Mouse (Mus musculus) intestine, embryonic 14.5 days (tissue): ENCODE data around the gene Scube2. TPM values are rescaled to one million over a fixed set of nuclear protein-coding genes. Genes with fewer than 3 reads are reported as not detected.

Source experiments
- ATAC-seq: fragments of 200-750 bp; cut with Nextera tagmentation; replicated peaks from 2 replicates; pipeline ENCODE4 v1.8.0; 2017; ENCODE audit warnings: low read depth, moderate number of reproducible peaks, moderate TSS enrichment, moderate library complexity; ENCODE audit not compliant: low FRiP score, low TSS enrichment
- DNase-seq: peaks from one replicate; pipeline ENCODE4 v3.0.0-alpha.2; 2018; ENCODE audit warnings: low spot score
- H3K27ac ChIP-seq: fragments of 300-500 bp; sonication (generic); 2 replicates; pipeline ENCODE4 v1.5.1; 2014; ENCODE audit warnings: low read depth, mild to moderate bottlenecking, control low read depth
- H3K27me3 ChIP-seq: fragments of 300-500 bp; sonication (generic); replicated peaks from 2 replicates; pipeline ENCODE4 v1.6.1; 2014; ENCODE audit warnings: low read length, control low read depth; ENCODE audit not compliant: control insufficient read depth, insufficient read depth
- H3K36me3 ChIP-seq: fragments of 300-500 bp; sonication (generic); 2 replicates; pipeline ENCODE4 v1.6.1; 2014; ENCODE audit warnings: low read length, control low read depth; ENCODE audit not compliant: control insufficient read depth, insufficient read depth
- H3K4me1 ChIP-seq: fragments of 300-500 bp; sonication (generic); replicated peaks from 2 replicates; pipeline ENCODE4 v1.6.1; 2014; ENCODE audit warnings: low read length, control low read depth, mixed read lengths; ENCODE audit not compliant: control insufficient read depth, insufficient read depth
- H3K4me2 ChIP-seq: fragments of 300-500 bp; sonication (generic); 2 replicates; pipeline ENCODE4 v1.6.1; 2014; ENCODE audit warnings: low read length
- H3K4me3 ChIP-seq: fragments of 300-500 bp; sonication (generic); 2 replicates; pipeline ENCODE4 v1.5.1; 2014; ENCODE audit warnings: low read depth, low read length, control low read depth, mixed read lengths
- H3K9ac ChIP-seq: fragments of 300-500 bp; sonication (generic); 2 replicates; pipeline ENCODE4 v1.6.1; 2014; ENCODE audit warnings: mild to moderate bottlenecking, low read length
- H3K9me3 ChIP-seq: fragments of 300-500 bp; sonication (generic); 2 replicates; pipeline ENCODE4 v1.6.1; 2016; ENCODE audit warnings: low read length, control low read depth; ENCODE audit not compliant: control insufficient read depth
- WGBS: fragments of 180-500 bp; shearing (Covaris S2); extraction: QIAGEN DNeasy Blood & Tissue Kit; methylation state at CpG from one replicate; pipeline ENCODE4 v1.1.7; 2014; 5-methylcytosine and 5-hydroxymethylcytosine counted together
- polyA plus RNA-seq: library from polyadenylated mRNA; unstranded; fragments of >200 nt; fragmentation: Nextera tagmentation; extraction: Ambion mirVana; gene quantifications from 2 replicates; pipeline ENCODE4 v1.2.1, GENCODE M21; 2014

Gene Scube2
- polyA plus RNA-seq, 1 experiment from 2014 or later: 1.6 TPM

DNA sequence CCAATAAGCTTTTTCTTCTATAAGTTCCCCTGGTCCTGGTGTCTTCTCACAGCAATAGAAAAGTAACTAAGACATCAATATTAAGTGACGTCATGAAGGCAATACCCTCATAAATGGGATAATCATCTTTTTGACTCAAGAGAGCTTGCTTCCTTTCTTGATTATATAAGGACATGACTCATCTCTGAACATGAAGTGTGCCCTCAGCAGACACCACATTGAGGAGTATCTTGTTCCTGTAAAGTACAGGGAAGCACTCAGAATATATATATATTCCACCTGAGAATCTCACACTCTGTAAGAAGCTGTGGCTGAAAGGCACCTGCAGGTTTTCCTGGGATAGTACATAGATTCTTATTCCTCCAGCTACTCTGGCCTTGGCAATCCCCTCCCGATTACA lies 17.1 kb upstream of the Scube2 start:
- ATAC-seq: no peak
- H3K4me1 ChIP-seq: no peaks in the 10 kb centered on the region; the same call in 1 of the 2 replicates
- H3K27me3 ChIP-seq: no peaks in the 10 kb centered on the region
- H3K9me3 ChIP-seq: peaks cover 3% of the 10 kb centered on the region; the same call in 1 of the 2 replicates
- no peak overlapping the region for H3K9ac ChIP-seq
- H3K36me3 ChIP-seq: 0 out of 2 replicates have a peak, but pooled peaks cover 4% of the 10 kb centered on the region
- WGBS: 89% methylated on average over 2 of the region's 2 CpGs
- no peak overlapping the region for H3K4me3 ChIP-seq
- H3K27ac ChIP-seq: no peak overlapping the region
- H3K4me2 ChIP-seq: no peak overlapping the region
- no peak for DNase-seq

DNA sequence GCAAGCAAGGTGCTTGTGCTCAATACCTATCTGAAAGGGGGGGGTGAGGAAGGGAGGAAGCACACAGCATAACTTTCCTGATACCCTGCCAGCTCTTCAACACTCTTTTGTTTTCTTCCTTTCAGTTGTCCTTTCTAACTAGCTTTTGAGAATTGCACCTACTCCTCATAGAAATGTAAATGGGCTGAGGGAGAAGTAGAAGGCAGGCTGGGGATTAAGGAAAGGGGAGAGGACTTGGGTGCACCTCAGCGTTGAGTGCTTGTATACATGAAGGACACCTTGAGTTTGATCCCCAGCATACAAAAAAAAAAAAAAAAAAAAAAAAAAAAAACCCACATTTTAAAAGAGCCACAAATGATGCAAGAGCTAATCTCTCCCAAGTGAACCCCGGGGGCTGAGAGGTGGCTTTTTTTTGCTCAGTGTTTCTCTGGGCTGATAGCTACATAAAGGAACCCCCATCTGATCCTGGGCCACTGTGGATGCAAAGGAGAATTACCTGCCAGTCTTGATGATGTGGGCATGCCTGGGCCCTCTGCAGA lies 16.2 kb upstream of the Scube2 start:
- no peaks in the 10 kb centered on the region for H3K27me3 ChIP-seq
- WGBS: 63% methylated on average over 2 of the region's 2 CpGs

DNA sequence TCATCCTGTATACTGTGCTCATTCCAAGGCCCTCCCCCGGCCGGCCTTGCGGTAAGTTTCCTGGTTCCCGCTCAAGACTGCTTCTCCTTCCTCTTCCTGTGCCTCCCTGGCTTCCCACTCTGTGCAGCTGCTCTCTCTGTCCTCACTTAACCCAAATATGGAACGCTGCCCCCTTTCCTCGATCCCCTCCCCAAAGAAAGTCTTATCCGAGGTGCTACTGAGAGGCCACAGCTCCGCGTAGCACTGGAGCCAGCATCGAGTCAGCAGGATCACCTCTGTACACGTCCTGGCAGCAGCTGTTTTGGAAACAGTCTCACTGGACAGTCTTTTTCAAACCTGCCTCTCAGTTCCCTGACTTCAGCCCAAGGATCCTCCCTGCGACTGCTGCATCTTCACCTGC lies 13.7 kb upstream of the Scube2 start:
- H3K4me3 ChIP-seq: no peak overlapping the region
- H3K27ac ChIP-seq: no peak overlapping the region
- H3K36me3 ChIP-seq: no peaks in the 10 kb centered on the region
- DNase-seq (no peak), ATAC-seq (no peak)
- no peaks in the 10 kb centered on the region for H3K9me3 ChIP-seq
- H3K27me3 ChIP-seq: no peaks in the 10 kb centered on the region
- WGBS: 33% methylated on average over 12 of the region's 12 CpGs
- H3K9ac ChIP-seq: no peak overlapping the region
- H3K4me1 ChIP-seq: no peaks in the 10 kb centered on the region; the same call in 1 of the 2 replicates
- peak overlapping the region; percentile 9; the same call in 1 of the 2 replicates for H3K4me2 ChIP-seq

More for the DNA sequence above, 16.2 kb upstream of the Scube2 start:
- no peak overlapping the region for H3K9ac ChIP-seq
- H3K4me2 ChIP-seq: no peak overlapping the region
- H3K9me3 ChIP-seq: no peaks in the 10 kb centered on the region
- 0 out of 2 replicates have a peak, but pooled peaks cover under 1% of the 10 kb centered on the region for H3K36me3 ChIP-seq
- H3K4me1 ChIP-seq: no peaks in the 10 kb centered on the region; the same call in 1 of the 2 replicates
- no peak for DNase-seq
- H3K4me3 ChIP-seq: no peak overlapping the region
- H3K27ac ChIP-seq: no peak overlapping the region
- ATAC-seq: no peak

DNA sequence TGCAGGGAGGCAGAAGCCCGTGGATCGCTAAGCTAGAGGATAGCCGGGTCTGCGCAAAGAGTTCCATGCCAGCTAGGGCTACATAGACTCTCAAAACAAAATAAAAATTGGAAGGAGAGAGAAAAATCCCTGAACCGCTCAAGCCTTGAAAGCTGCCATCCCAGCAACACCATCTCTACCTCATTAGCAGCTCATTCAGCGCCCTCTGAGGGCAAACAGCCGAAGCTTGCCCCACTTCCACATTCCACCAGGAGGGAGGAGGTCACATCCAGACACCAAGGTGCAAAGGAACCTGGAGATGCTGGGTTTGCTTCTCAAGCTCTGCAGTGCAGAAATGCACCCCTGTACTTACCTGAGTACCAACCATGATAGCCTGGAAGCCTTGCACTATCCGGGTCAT lies 10.6 kb upstream of the Scube2 start:
- Histone ChIP-seq H3K27me3 (no peaks in the 10 kb centered on the region), H3K27ac (no peak overlapping the region), H3K4me1 (no peaks in the 10 kb centered on the region; the same call in 1 of the 2 replicates), H3K4me3 (no peak overlapping the region), H3K4me2 (no peak overlapping the region), H3K9ac (no peak overlapping the region), H3K36me3 (no peaks in the 10 kb centered on the region), H3K9me3 (no peaks in the 10 kb centered on the region)
- 59% methylated on average over 8 of the region's 8 CpGs for WGBS
- DNase-seq: no peak
- ATAC-seq: no peak

DNA sequence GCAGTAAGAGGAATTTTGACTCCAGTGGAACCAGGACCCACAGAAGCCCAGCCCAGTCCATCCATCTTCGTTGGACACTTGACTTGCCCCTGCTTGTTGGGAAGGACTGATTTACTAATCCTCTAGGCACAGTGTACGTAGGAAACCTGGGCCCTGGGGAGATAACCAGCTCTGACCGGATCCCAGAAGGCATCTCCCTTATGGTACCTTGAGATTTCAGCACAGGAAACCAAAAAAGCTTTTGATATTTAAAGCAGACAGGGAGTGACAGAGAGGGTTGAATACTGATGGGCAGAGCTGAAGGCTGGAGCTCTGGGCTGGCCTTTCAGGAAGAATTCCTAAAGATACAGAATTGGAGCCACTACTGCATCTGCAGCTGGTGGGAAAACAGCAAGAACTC lies 10.1 kb upstream of the Scube2 start:
- 60% methylated on average over 3 of the region's 3 CpGs for WGBS
- no peak for ATAC-seq
- H3K9me3 ChIP-seq: no peaks in the 10 kb centered on the region
- H3K4me1 ChIP-seq: no peaks in the 10 kb centered on the region; the same call in 1 of the 2 replicates
- H3K9ac ChIP-seq: no peak overlapping the region
- H3K4me2 ChIP-seq: no peak overlapping the region
- no peak overlapping the region for H3K4me3 ChIP-seq
- H3K27ac ChIP-seq: no peak overlapping the region
- H3K27me3 ChIP-seq: no peaks in the 10 kb centered on the region
- no peaks in the 10 kb centered on the region for H3K36me3 ChIP-seq
- no peak for DNase-seq

DNA sequence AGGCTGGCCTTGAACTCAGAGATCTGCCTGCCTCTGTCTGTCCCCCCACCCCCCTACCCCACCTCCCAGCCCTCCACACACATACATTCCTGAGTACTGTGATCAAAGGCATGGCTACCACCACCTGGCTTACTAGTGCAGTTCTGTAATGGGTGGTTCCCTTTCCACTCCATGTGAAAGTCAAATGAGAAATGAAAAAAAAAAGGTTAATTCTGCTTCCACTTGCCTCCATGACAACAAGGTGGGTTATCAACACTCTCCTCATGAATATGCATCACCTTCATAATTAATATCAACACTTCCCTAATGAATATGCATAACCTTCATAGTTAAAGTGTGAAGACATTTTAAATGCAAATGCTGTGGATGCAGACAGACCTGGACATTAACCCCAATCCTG lies 9.6 kb upstream of the Scube2 start:
- no peak for DNase-seq
- H3K36me3 ChIP-seq: no peaks in the 10 kb centered on the region
- no peaks in the 10 kb centered on the region; the same call in 1 of the 2 replicates for H3K4me1 ChIP-seq
- no peak overlapping the region for H3K27ac ChIP-seq
- no peak for ATAC-seq
- no peak overlapping the region for H3K4me3 ChIP-seq
- no peaks in the 10 kb centered on the region for H3K9me3 ChIP-seq
- H3K9ac ChIP-seq: no peak overlapping the region
- no peaks in the 10 kb centered on the region for H3K27me3 ChIP-seq
- no peak overlapping the region for H3K4me2 ChIP-seq

DNA sequence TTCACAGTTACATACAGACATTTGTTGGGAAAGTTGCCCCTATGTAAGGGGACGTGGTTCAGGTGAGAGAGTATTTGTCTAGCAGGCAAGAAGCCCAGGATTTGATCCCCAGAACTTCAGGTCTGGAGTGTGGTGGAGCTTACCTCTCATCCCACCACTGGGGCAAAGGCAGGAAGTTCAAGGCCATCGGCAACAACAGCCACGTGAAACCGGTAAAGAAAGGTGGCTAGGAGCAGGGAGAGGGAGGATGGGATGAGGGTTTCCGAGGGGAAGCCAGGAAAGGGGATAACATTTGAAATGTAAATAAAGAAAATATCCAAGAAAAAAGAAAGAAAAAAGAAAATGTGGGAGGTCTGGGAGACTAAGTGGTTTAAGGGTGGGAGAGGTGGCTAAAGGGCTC lies 7.7 kb upstream of the Scube2 start:
- H3K27ac ChIP-seq: no peak overlapping the region
- no peak overlapping the region for H3K9ac ChIP-seq
- 43% methylated on average over 5 of the region's 5 CpGs for WGBS
- H3K36me3 ChIP-seq: no peaks in the 10 kb centered on the region
- H3K4me1 ChIP-seq: no peaks in the 10 kb centered on the region
- no peak overlapping the region for H3K4me2 ChIP-seq
- H3K9me3 ChIP-seq: no peaks in the 10 kb centered on the region
- H3K4me3 ChIP-seq: no peak overlapping the region
- no peaks in the 10 kb centered on the region for H3K27me3 ChIP-seq
- DNase-seq (no peak), ATAC-seq (no peak)

DNA sequence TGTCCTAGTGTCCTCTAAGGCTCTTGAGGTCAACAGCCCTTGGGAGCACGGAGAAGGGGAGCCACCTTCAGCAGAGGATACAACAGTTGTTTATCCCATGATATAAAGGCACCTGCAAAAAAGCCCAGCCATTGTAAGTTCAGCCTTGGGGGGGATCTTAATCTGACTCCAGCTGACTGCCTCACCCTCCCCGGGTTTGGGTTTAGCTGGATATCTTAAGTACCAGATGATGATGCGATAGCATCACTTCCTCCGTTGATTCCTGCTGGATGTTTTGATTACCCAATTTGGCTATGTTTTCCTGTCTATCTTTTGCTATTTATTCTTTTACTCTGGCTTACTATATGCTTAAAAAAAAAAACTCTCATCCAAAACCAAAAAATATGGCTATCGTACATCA lies 5.8 kb upstream of the Scube2 start:
- Histone ChIP-seq H3K4me2 (no peak overlapping the region), H3K27me3 (peaks cover 4% of the 10 kb centered on the region; the same call in 1 of the 2 replicates), H3K4me1 (no peaks in the 10 kb centered on the region), H3K9me3 (no peaks in the 10 kb centered on the region), H3K36me3 (no peaks in the 10 kb centered on the region), H3K4me3 (no peak overlapping the region), H3K9ac (no peak overlapping the region), H3K27ac (no peak overlapping the region)
- no peak for ATAC-seq
- 81% methylated on average over 5 of the region's 5 CpGs for WGBS
- no peak for DNase-seq

DNA sequence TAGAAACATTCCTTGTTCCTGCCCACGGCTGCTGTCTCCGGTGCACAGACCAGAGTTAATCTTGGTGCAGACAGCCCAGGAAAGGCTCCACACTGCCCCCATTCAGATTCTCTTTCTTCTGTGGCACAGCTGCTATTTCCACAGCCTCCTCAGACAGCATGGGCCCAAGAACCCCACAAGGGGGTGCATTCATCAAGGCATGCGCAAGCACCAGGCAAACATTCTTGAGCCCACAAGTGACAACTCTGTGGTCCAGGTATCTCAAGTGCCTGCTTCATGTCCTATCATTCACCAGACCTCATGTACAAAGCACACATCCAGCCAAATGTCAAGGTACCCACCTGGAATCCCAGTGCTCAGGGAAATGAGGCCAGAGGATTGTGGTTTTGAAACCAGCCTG lies 3.0 kb upstream of the Scube2 start:
- H3K4me3 ChIP-seq: no peak overlapping the region

More for the DNA sequence above, 3.0 kb upstream of the Scube2 start:
- 37% methylated on average over 3 of the region's 3 CpGs for WGBS
- peaks cover 22% of the 10 kb centered on the region for H3K27me3 ChIP-seq
- H3K4me1 ChIP-seq: peaks cover 3% of the 10 kb centered on the region; the same call in 1 of the 2 replicates
- no peaks in the 10 kb centered on the region for H3K36me3 ChIP-seq
- no peaks in the 10 kb centered on the region for H3K9me3 ChIP-seq
- ATAC-seq: no peak
- H3K4me2 ChIP-seq: no peak overlapping the region
- no peak overlapping the region for H3K9ac ChIP-seq
- DNase-seq: no peak
- no peak overlapping the region for H3K27ac ChIP-seq
